Mouse (Mus musculus) embryonic fibroblast, embryonic 13.5 days (primary cell): ENCODE measurements around the gene Zfp775.

Source experiments
- CTCF ChIP-seq: IDR thresholded peaks from 2 replicates; pipeline ENCODE4 v1.5.1; 2011; ENCODE audit warnings: mild to moderate bottlenecking, control low read depth, low read length, moderate library complexity, borderline replicate concordance; ENCODE audit not compliant: insufficient read depth
- POLR2A ChIP-seq: IDR thresholded peaks from 2 replicates; pipeline ENCODE4 v1.6.1; 2011; ENCODE audit warnings: low read depth, mild to moderate bottlenecking, control low read depth, low read length, moderate library complexity

DNA sequence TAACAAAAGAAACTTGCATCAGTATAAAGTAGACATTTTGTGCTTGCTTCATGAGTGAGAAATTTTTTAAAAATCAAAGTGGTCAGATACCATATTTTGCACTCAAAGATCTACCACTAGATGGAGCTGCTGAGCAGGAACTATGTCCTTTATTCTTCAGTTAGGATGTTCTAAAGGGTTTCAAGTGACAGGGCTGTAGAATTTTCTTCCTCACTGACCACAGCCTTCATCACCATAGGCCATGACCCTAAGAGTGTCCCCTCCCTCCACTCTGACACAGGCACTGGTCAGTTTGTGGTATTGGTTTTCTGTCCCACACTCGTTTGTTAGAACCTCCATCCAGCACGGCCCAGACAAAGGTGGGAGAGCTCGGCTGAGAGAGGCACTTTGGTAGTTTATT lies 19.8 kb upstream of the Zfp775 start:
- no peak for TF ChIP-seq POLR2A
- TF ChIP-seq CTCF, result no peak
